Mouse (Mus musculus) E14TG2a.4 (cell line): Measurements from ENCODE around the gene Slc6a16.

Experiments used
- CTCF ChIP-seq: conservative IDR thresholded peaks from 2 replicates; pipeline ENCODE4 v1.5.1; 2014; ENCODE audit warnings: low read length
- NANOG ChIP-seq: IDR thresholded peaks from 2 replicates; pipeline ENCODE4 v1.6.1; 2014; ENCODE audit warnings: borderline replicate concordance, low read length, mixed read lengths
- POU5F1 ChIP-seq: IDR thresholded peaks from 2 replicates; pipeline ENCODE4 v1.6.1; 2014; ENCODE audit warnings: low read length, borderline replicate concordance

- no peak for TF ChIP-seq CTCF
- peak; percentile 78; the same call in 1 of the 2 replicates for TF ChIP-seq NANOG
- TF ChIP-seq POU5F1 = no peak
Observed at GRCm38 (mm10) chr7:45240109-45240508, 776 bp upstream of the Slc6a16 start.
